Mouse (Mus musculus) heart, postnatal 0 days (tissue): ENCODE results near the gene Dmrt1. TPM values are rescaled to one million over a fixed set of nuclear protein-coding genes. Genes with fewer than 3 reads are reported as not detected.

ENCODE experiments used
- ATAC-seq: fragments of 200-750 bp; cut with Nextera tagmentation; 2 replicates; pipeline ENCODE4 v1.8.0; 2017; ENCODE audit warnings: low read depth, moderate number of reproducible peaks, moderate library complexity; ENCODE audit not compliant: insufficient read depth
- DNase-seq: peaks from one replicate; pipeline ENCODE4 v3.0.0-alpha.2; 2016; ENCODE audit warnings: low spot score
- H3K27ac ChIP-seq: fragments of 300-500 bp; sonication (generic); 2 replicates; pipeline ENCODE4 v1.5.1; 2014; ENCODE audit warnings: low read depth, mild to moderate bottlenecking
- H3K27me3 ChIP-seq: fragments of 300-500 bp; sonication (generic); 2 replicates; pipeline ENCODE4 v1.6.1; 2014; ENCODE audit warnings: low read length, mixed read lengths; ENCODE audit not compliant: control insufficient read depth, insufficient read depth
- H3K36me3 ChIP-seq: fragments of 300-500 bp; sonication (generic); replicated peaks from 2 replicates; pipeline ENCODE4 v1.6.1; 2014; ENCODE audit warnings: low read length, mixed read lengths; ENCODE audit not compliant: control insufficient read depth, insufficient read depth
- H3K4me1 ChIP-seq: fragments of 300-500 bp; sonication (generic); 2 replicates; pipeline ENCODE4 v1.6.1; 2014; ENCODE audit warnings: antibody characterized with exemption; ENCODE audit not compliant: control insufficient read depth, insufficient read depth
- H3K4me2 ChIP-seq: fragments of 300-500 bp; sonication (generic); 2 replicates; pipeline ENCODE4 v1.6.1; 2014; ENCODE audit warnings: low read depth, mild to moderate bottlenecking, low read length, moderate library complexity
- H3K4me3 ChIP-seq: fragments of 300-500 bp; sonication (generic); 2 replicates; pipeline ENCODE4 v1.5.1; 2014; ENCODE audit warnings: low read depth, low read length
- H3K9ac ChIP-seq: fragments of 300-500 bp; sonication (generic); replicated peaks from 2 replicates; pipeline ENCODE4 v1.6.1; 2014; ENCODE audit warnings: low read depth, low read length, mixed read lengths
- H3K9me3 ChIP-seq: fragments of 300-500 bp; sonication (generic); replicated peaks from 2 replicates; pipeline ENCODE4 v1.6.1; 2016; ENCODE audit warnings: low read length; ENCODE audit not compliant: control insufficient read depth
- CTCF ChIP-seq: IDR thresholded peaks from 2 replicates; pipeline ENCODE4 v1.5.1; 2016; ENCODE audit warnings: antibody characterized with exemption, control low read depth, low read depth
- EP300 ChIP-seq: IDR thresholded peaks from 2 replicates; pipeline ENCODE4 v1.6.1; 2016; ENCODE audit warnings: antibody characterized with exemption, low read depth
- WGBS: fragments of 180-500 bp; shearing (Covaris S2); extraction: QIAGEN DNeasy Blood & Tissue Kit; methylation state at CpG from one replicate; pipeline ENCODE4 v1.1.7; 2014; 5-methylcytosine and 5-hydroxymethylcytosine counted together
- polyA plus RNA-seq: library from polyadenylated mRNA; unstranded; fragments of >200 nt; fragmentation: Nextera tagmentation; extraction: Ambion mirVana; gene quantifications from 2 replicates; pipeline ENCODE4 v1.2.1, GENCODE M21; 2015
- total RNA-seq: library from RNA; depleted of rRNA; stranded (reverse); fragments of >200 nt; gene quantifications from 2 replicates; pipeline ENCODE4 v1.2.3, GENCODE M21; 2014; ENCODE audit warnings: low replicate concordance; rRNA removed

Dmrt1 gene
- total and polyA plus RNA-seq, 2 experiments from 2014 or later: not detected

- ATAC-seq: no peak
- no peak for DNase-seq
- Histone ChIP-seq H3K36me3 (no peaks in the 10 kb centered on the region), H3K4me2 (no peak overlapping the region), H3K4me1 (no peaks in the 10 kb centered on the region), H3K4me3 (no peak overlapping the region), H3K27me3 (no peaks in the 10 kb centered on the region), H3K9me3 (no peaks in the 10 kb centered on the region), H3K9ac (no peak overlapping the region), H3K27ac (no peak overlapping the region)
- TF ChIP-seq EP300 (no peak), CTCF (no peak)
- 59% methylated on average over 4 of the region's 4 CpGs for WGBS
Measured at GRCm38 (mm10) chr19:25648701-25649100, 143.3 kb downstream of the Dmrt1 start.

GRCm38 (mm10) chr19:25650474-25650873, 145.1 kb downstream of the Dmrt1 start:
- Histone ChIP-seq H3K27ac (no peak overlapping the region), H3K4me2 (no peak overlapping the region), H3K4me1 (no peaks in the 10 kb centered on the region), H3K9ac (no peak overlapping the region), H3K27me3 (no peaks in the 10 kb centered on the region), H3K36me3 (no peaks in the 10 kb centered on the region), H3K9me3 (no peaks in the 10 kb centered on the region), H3K4me3 (no peak overlapping the region)
- WGBS: 63% methylated on average over 10 of the region's 10 CpGs
- ATAC-seq (no peak), DNase-seq (no peak)
- TF ChIP-seq CTCF (no peak), EP300 (no peak)

DNA sequence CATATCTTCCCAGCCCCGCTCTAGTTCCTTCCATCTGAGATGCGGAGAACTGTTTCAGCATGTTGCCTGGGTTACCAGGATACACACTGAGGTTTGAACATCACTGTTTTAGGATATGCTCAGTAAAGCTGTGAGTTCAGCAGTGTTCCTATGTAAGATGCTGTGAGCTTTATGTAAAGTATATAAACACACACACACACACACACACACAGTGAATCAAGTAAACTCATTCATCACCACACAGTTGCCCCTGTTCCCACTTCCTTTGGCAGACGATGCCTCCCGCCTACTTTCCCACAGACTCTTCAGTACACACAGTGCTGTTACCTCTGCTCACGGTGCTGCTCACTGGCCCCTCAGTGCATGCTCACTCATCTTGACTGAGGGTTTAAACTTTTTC, 147.1 kb downstream of the Dmrt1 start:
- no peak overlapping the region for H3K4me2 ChIP-seq
- no peaks in the 10 kb centered on the region for H3K36me3 ChIP-seq
- no peak overlapping the region for H3K9ac ChIP-seq
- H3K27ac ChIP-seq: no peak overlapping the region
- 61% methylated on average over 5 of the region's 5 CpGs for WGBS
- ATAC-seq (no peak), DNase-seq (no peak)
- H3K9me3 ChIP-seq: no peaks in the 10 kb centered on the region
- TF ChIP-seq EP300: no peak
- TF ChIP-seq CTCF: no peak
- no peak overlapping the region for H3K4me3 ChIP-seq
- no peaks in the 10 kb centered on the region for H3K27me3 ChIP-seq
- H3K4me1 ChIP-seq: no peaks in the 10 kb centered on the region

Other genes with a start within 250 kb of the Dmrt1 start
- gene Dmrt3, start 104.7 kb downstream of the Dmrt1 start, total RNA-seq: not detected in 2 replicates
- gene Dmrt3, start 104.7 kb downstream of the Dmrt1 start, polyA plus RNA-seq: 0.04 TPM in 1 of 2 replicates, not detected in the other
- gene Dmrt2, start 166.8 kb downstream of the Dmrt1 start, total RNA-seq: not detected in 2 replicates
- gene Dmrt2, start 166.8 kb downstream of the Dmrt1 start, polyA plus RNA-seq: 0.15 TPM in 1 of 2 replicates, not detected in the other